Mouse (Mus musculus) Patski (cell line): Measurements from ENCODE around the gene Sigmar1. TPM values are rescaled to one million over a fixed set of nuclear protein-coding genes. Genes with fewer than 3 reads are reported as not detected.
"Not testable (repeated sequence)": the region's sequence is repeated elsewhere in the genome, so short reads cannot be mapped to it uniquely, and the experiment has no call there.

Experiments
- ATAC-seq: fragments of 100-300 bp; one replicate; pipeline ENCODE4 v1.8.0; 2021
- CTCF ChIA-PET: fragments of 350-600 bp; sonication (Branson Sonifier 250); formaldehyde crosslinking; loops from one replicate; lab custom pipeline; 2022; ENCODE audit warnings: inconsistent platforms; lab: Charles Lee
- POLR2A ChIA-PET: fragments of 350-600 bp; sonication (Branson Sonifier 250); formaldehyde crosslinking; loops from one replicate; lab custom pipeline; 2022; ENCODE audit warnings: antibody characterized with exemption, inconsistent platforms; lab: Charles Lee
- DNase-seq: peaks from one replicate; pipeline ENCODE4 v3.0.0-alpha.2; 2011; ENCODE audit warnings: low read depth, low spot score
- H3K27me3 ChIP-seq: fragments of 371-371 bp; one replicate; pipeline ENCODE4 v1.5.1; 2021
- in situ Hi-C: fragments of 300-500 bp; cut with MboI; formaldehyde crosslinking; loops from 3 replicates; pipeline ENCODE4 v1.11.1; 2018; ENCODE audit warnings: low pct_unique_long_range_greater_than_20kb, mixed read lengths
- polyA plus RNA-seq: library from polyadenylated mRNA; unstranded; gene quantifications from one replicate; pipeline ENCODE4 v1.2.3, GENCODE M21; 2021

Gene Sigmar1
- polyA plus RNA-seq, 1 experiment from 2014 or later, result 44.4 TPM

GRCm38 (mm10) chr4:41690014-41690413 is 65.9 kb downstream of the Sigmar1 start:
- in situ Hi-C loops, CTCF ChIA-PET, H3K27me3 ChIP-seq, ATAC-seq, DNase-seq, POLR2A ChIA-PET: not testable (repeated sequence)

GRCm38 (mm10) chr4:41688562-41688961 is 67.4 kb downstream of the Sigmar1 start:
- ATAC-seq, CTCF ChIA-PET, POLR2A ChIA-PET, H3K27me3 ChIP-seq, in situ Hi-C loops, DNase-seq: not testable (repeated sequence)

Other genes with a start within 250 kb of the Sigmar1 start
- 0.21 TPM for gene 1110017D15Rik, start 238.8 kb downstream of the Sigmar1 start, polyA plus RNA-seq
- gene Fam219a, start 186.6 kb downstream of the Sigmar1 start, polyA plus RNA-seq, result 19.3 TPM
- gene Dnaic1, start 186.4 kb downstream of the Sigmar1 start, polyA plus RNA-seq, result 0.40 TPM
- 3.0 TPM for gene Enho, start 115.8 kb downstream of the Sigmar1 start, polyA plus RNA-seq
- 6.7 TPM for gene Cntfr, start 59.1 kb downstream of the Sigmar1 start, polyA plus RNA-seq
- gene Il11ra1, start 56.2 kb downstream of the Sigmar1 start, polyA plus RNA-seq, result 26.2 TPM
- 27.2 TPM for gene Rpp25l, start 42.6 kb downstream of the Sigmar1 start, polyA plus RNA-seq
- 116 TPM for gene Dctn3, start 33.0 kb downstream of the Sigmar1 start, polyA plus RNA-seq
- gene Arid3c, start 25.0 kb downstream of the Sigmar1 start, polyA plus RNA-seq, result 0.04 TPM
- gene Galt, start 929 bp downstream of the Sigmar1 start, polyA plus RNA-seq, result 28.4 TPM
- gene Ccl27a, start 18.1 kb upstream of the Sigmar1 start, polyA plus RNA-seq, result 17.9 TPM
- not detected for gene Gm21541, start 147.5 kb upstream of the Sigmar1 start, polyA plus RNA-seq
- 1.5 TPM for gene Gm20878, start 185.4 kb upstream of the Sigmar1 start, polyA plus RNA-seq
- not detected for gene Fam205a4, start 209.9 kb upstream of the Sigmar1 start, polyA plus RNA-seq